Mouse (Mus musculus): Measurements from ENCODE around the gene Ugp2. TPM values are rescaled to one million over a fixed set of nuclear protein-coding genes. Genes with fewer than 3 reads are reported as not detected.

Ugp2 gene
- 29.9 TPM for polyA plus RNA-seq (2012; fragmentation: generic; extraction: Trizol)

DNA sequence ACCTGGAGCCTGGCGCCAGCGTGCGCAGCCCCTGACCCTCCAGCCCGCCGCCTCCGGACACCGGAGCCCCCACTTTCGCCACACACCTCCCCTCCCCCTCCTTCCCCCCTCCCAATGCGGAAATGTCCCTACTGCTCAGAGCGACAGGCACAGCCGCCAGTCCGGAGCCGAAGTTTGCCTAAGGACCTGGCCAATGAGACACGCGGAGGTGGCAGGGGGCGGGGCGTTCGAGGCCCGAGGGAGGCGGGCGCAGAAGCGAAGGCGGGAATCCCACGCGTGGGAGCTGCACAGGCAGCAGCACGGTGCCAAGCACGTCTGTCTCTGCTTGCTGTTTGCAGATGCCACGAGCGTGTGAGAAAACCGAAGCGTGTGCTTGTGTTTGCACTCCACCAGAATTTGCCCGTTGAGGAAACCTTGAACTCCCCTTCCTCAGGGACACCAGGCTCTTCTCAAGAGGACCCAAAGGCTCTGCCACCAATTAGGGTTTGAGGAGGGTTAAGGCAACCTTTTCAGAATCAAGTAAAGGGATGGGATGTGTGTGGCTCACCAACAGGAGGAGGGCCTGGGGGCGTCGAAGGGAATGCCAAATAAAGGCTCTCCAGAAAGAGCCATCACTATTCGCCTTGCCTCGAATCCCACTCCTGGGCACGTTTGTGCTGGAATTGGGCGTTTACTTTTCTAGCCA is at the start of gene Ugp2:
Gene Ugp2 (minus strand): TSS at position 80 of the 685 bp plus-strand sequence.
- no peaks in the 10 kb centered on the region for H3K27me3 ChIP-seq (ENCODE audit: control insufficient read depth, insufficient read depth, insufficient read length)
- H3ac ChIP-seq (ENCODE audit: control insufficient read depth, insufficient read length), result peak within 1 kb of the TSS; percentile 28
- H3K4me3 ChIP-seq, result peak within 1 kb of the TSS; percentile 50
- TF ChIP-seq TCF3 (IDR thresholded peaks at IDR 0.05; ENCODE audit: insufficient read length, low read depth) (no peak), MYOG (IDR thresholded peaks at IDR 0.05; ENCODE audit: control insufficient read depth in 1 of 3, insufficient read depth in 1 of 3, insufficient read length in 2 of 3, low read depth in 2 of 3) (peak in 1 of 3 experiments; percentile 36), E2F4 (IDR thresholded peaks at IDR 0.05; ENCODE audit: insufficient read depth) (peak; percentile 79), MYOD1 (IDR thresholded peaks at IDR 0.05; ENCODE audit: control insufficient read depth in 1 of 3, insufficient read length in 2 of 3, low read depth in 2 of 3) (peak in 2 of 3 experiments; percentile 14 to 44), POLR2AphosphoS2 (IDR thresholded peaks at IDR 0.05; ENCODE audit: insufficient read length, low read depth) (peak; percentile 72), TCF12 (IDR thresholded peaks at IDR 0.05; ENCODE audit: insufficient read depth, poor library complexity, severe bottlenecking) (no peak), SRF (IDR thresholded peaks at IDR 0.05; ENCODE audit: control insufficient read depth, insufficient read length, low read depth) (no peak), USF1 (IDR thresholded peaks at IDR 0.05; ENCODE audit: low read depth) (no peak), CEBPB (IDR thresholded peaks at IDR 0.05; ENCODE audit: insufficient read depth, poor library complexity, severe bottlenecking) (no peak), REST (IDR thresholded peaks at IDR 0.05; ENCODE audit: insufficient read depth, insufficient read length) (peak; percentile 5), POLR2A (IDR thresholded peaks at IDR 0.05; ENCODE audit: insufficient read length, low read depth) (peak; percentile 66), MAX (IDR thresholded peaks at IDR 0.05; ENCODE audit: low read depth) (no peak)
- no peaks in the 10 kb centered on the region for H3K36me3 ChIP-seq (ENCODE audit: control insufficient read depth, insufficient read depth)
- peak within 1 kb of the TSS; percentile 100 for H3K4me2 ChIP-seq (ENCODE audit: low read depth)
- H3K79me2 ChIP-seq (ENCODE audit: control insufficient read depth, insufficient read depth), result peaks cover 32% of the 10 kb centered on the region

DNA sequence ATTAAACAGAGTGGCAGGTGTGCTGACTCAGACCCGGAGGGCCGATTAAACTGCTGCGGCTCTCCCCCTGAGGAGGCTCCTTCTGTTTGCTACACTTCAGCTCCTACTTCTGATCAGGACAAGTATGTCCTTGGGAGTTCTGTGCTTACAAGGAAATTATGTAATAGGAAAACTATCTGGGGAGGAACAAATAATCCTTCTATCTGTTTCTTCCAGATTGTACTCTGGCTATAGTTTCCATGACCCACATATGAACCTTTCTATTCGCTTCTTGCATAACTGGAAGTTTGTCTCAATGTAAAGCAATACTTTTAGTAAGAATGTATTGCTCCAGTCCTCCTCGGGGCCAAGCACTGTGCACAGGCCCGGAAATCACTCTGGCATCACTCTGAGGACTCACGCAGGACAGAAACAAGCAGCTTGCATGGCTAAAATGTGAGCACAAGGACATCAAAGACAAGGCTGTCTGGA is 43.9 kb upstream of the Ugp2 start:
- TF ChIP-seq MYOD1 (IDR thresholded peaks at IDR 0.05; ENCODE audit: control insufficient read depth in 1 of 3, insufficient read length in 2 of 3, low read depth in 2 of 3) (no peak), CEBPB (IDR thresholded peaks at IDR 0.05; ENCODE audit: insufficient read depth, poor library complexity, severe bottlenecking) (no peak), TCF12 (IDR thresholded peaks at IDR 0.05; ENCODE audit: insufficient read depth, poor library complexity, severe bottlenecking) (no peak), REST (IDR thresholded peaks at IDR 0.05; ENCODE audit: insufficient read depth, insufficient read length) (no peak), E2F4 (IDR thresholded peaks at IDR 0.05; ENCODE audit: insufficient read depth) (no peak)
- Histone ChIP-seq H3K4me3 (no peak overlapping the region), H3K79me2 (ENCODE audit: control insufficient read depth, insufficient read depth) (no peaks in the 10 kb centered on the region), H3K27me3 (ENCODE audit: control insufficient read depth, insufficient read depth, insufficient read length) (no peaks in the 10 kb centered on the region), H3ac (ENCODE audit: control insufficient read depth, insufficient read length) (no peak overlapping the region), H3K36me3 (ENCODE audit: control insufficient read depth, insufficient read depth) (no peaks in the 10 kb centered on the region), H3K4me2 (ENCODE audit: low read depth) (no peak overlapping the region)

DNA sequence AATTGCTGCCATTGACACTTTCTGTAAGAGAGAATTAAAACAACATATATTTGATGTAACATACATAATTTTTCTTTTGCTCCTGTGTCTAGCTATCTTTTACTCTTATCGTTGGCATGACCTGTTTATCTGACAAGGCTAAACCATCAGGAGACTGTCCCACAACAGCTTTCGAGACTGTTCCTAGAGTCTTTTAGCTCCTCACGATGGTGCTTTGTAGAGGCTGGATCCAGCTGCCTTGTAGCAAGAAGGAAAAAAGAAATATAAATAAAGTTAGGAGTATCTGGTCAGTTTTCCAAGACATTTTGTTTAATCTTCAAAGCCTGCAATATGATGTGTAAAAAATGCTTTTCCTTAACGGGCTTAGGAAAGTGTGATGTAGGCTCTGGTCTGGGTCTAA is 35.7 kb upstream of the Ugp2 start:
- Histone ChIP-seq H3K79me2 (ENCODE audit: control insufficient read depth, insufficient read depth) (no peaks in the 10 kb centered on the region), H3K27me3 (ENCODE audit: control insufficient read depth, insufficient read depth, insufficient read length) (no peaks in the 10 kb centered on the region), H3K4me3 (no peak overlapping the region), H3K36me3 (ENCODE audit: control insufficient read depth, insufficient read depth) (no peaks in the 10 kb centered on the region), H3K4me2 (ENCODE audit: low read depth) (no peak overlapping the region), H3ac (ENCODE audit: control insufficient read depth, insufficient read length) (no peak overlapping the region)
- TF ChIP-seq MAX (IDR thresholded peaks at IDR 0.05; ENCODE audit: low read depth) (no peak), TCF3 (IDR thresholded peaks at IDR 0.05; ENCODE audit: insufficient read length, low read depth) (no peak), CEBPB (IDR thresholded peaks at IDR 0.05; ENCODE audit: insufficient read depth, poor library complexity, severe bottlenecking) (no peak), REST (IDR thresholded peaks at IDR 0.05; ENCODE audit: insufficient read depth, insufficient read length) (no peak), MYOG (IDR thresholded peaks at IDR 0.05; ENCODE audit: control insufficient read depth in 1 of 3, insufficient read depth in 1 of 3, insufficient read length in 2 of 3, low read depth in 2 of 3) (no peak), TCF12 (IDR thresholded peaks at IDR 0.05; ENCODE audit: insufficient read depth, poor library complexity, severe bottlenecking) (no peak), MYOD1 (IDR thresholded peaks at IDR 0.05; ENCODE audit: control insufficient read depth in 1 of 3, insufficient read length in 2 of 3, low read depth in 2 of 3) (no peak), POLR2AphosphoS2 (IDR thresholded peaks at IDR 0.05; ENCODE audit: insufficient read length, low read depth) (no peak), USF1 (IDR thresholded peaks at IDR 0.05; ENCODE audit: low read depth) (no peak), E2F4 (IDR thresholded peaks at IDR 0.05; ENCODE audit: insufficient read depth) (no peak)

DNA sequence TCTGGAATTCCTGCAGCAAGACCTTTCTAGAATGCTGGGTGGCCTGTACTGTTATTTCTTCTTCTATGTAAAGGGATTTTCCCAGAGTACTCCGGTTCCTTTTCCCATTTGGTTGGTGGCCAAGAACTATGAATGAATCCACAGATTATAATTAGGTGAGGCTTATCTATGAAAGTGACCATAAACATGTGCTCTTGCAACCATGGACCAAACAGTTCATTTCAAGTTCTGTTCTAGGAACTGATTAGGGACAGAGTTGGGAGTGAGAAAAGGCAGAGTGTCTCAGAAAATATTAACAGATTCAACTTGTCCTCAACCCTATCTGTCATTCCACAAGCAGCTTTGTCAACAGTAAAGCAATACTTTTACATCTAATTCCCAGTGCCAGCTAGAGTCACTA is 35.1 kb upstream of the Ugp2 start:
- Histone ChIP-seq H3ac (ENCODE audit: control insufficient read depth, insufficient read length) (no peak overlapping the region), H3K79me2 (ENCODE audit: control insufficient read depth, insufficient read depth) (no peaks in the 10 kb centered on the region), H3K4me2 (ENCODE audit: low read depth) (no peak overlapping the region), H3K36me3 (ENCODE audit: control insufficient read depth, insufficient read depth) (no peaks in the 10 kb centered on the region), H3K4me3 (no peak overlapping the region), H3K27me3 (ENCODE audit: control insufficient read depth, insufficient read depth, insufficient read length) (no peaks in the 10 kb centered on the region)
- TF ChIP-seq E2F4 (IDR thresholded peaks at IDR 0.05; ENCODE audit: insufficient read depth), result no peak
- no peak for TF ChIP-seq TCF3 (IDR thresholded peaks at IDR 0.05; ENCODE audit: insufficient read length, low read depth)
- TF ChIP-seq MYOG (IDR thresholded peaks at IDR 0.05; ENCODE audit: control insufficient read depth in 1 of 3, insufficient read depth in 1 of 3, insufficient read length in 2 of 3, low read depth in 2 of 3), result no peak
- no peak for TF ChIP-seq CEBPB (IDR thresholded peaks at IDR 0.05; ENCODE audit: insufficient read depth, poor library complexity, severe bottlenecking)
- TF ChIP-seq TCF12 (IDR thresholded peaks at IDR 0.05; ENCODE audit: insufficient read depth, poor library complexity, severe bottlenecking), result no peak
- TF ChIP-seq MAX (IDR thresholded peaks at IDR 0.05; ENCODE audit: low read depth), result no peak
- no peak for TF ChIP-seq POLR2A (IDR thresholded peaks at IDR 0.05; ENCODE audit: insufficient read length, low read depth)
- no peak for TF ChIP-seq MYOD1 (IDR thresholded peaks at IDR 0.05; ENCODE audit: control insufficient read depth in 1 of 3, insufficient read length in 2 of 3, low read depth in 2 of 3)
- no peak for TF ChIP-seq USF1 (IDR thresholded peaks at IDR 0.05; ENCODE audit: low read depth)
- TF ChIP-seq SRF (IDR thresholded peaks at IDR 0.05; ENCODE audit: control insufficient read depth, insufficient read length, low read depth), result no peak
- TF ChIP-seq POLR2AphosphoS2 (IDR thresholded peaks at IDR 0.05; ENCODE audit: insufficient read length, low read depth), result no peak
- TF ChIP-seq REST (IDR thresholded peaks at IDR 0.05; ENCODE audit: insufficient read depth, insufficient read length), result no peak
